Mouse (Mus musculus) ES-Bruce4 (cell line): ENCODE results near the gene Lrrc57.

Source experiments
- EP300 ChIP-seq: IDR thresholded peaks from 2 replicates; pipeline ENCODE4 v1.6.1; 2011; ENCODE audit warnings: low read depth, low read length; ENCODE audit not compliant: insufficient read depth
- POLR2A ChIP-seq: IDR thresholded peaks from one replicate; pipeline ENCODE4 v1.8.1; 2011; ENCODE audit warnings: low read length; ENCODE audit not compliant: insufficient read depth

DNA sequence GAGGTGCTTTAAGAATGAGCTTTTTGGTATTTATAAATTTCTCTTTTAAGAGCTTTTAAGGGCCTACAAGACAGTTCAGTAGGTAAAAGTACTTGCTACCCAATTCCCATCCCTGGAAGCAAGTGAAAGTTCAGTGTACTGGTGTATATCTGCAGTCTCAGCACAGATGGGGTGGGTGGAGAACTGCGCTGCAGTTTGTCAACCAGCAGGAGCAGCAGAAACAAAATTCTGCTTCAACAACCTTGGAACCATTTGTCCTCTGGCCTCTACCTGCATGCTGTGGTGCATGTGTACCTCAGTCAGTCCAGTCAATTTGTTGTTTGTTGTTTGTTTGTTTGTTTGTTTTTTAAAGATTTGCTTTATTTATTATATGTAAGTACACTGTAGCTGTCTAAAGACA is 17.1 kb downstream of the Lrrc57 start:
- TF ChIP-seq EP300 (no peak), POLR2A (no peak)
